7 mouse cellular contexts compared by ENCODE assay signal in the genomic region with DNA sequence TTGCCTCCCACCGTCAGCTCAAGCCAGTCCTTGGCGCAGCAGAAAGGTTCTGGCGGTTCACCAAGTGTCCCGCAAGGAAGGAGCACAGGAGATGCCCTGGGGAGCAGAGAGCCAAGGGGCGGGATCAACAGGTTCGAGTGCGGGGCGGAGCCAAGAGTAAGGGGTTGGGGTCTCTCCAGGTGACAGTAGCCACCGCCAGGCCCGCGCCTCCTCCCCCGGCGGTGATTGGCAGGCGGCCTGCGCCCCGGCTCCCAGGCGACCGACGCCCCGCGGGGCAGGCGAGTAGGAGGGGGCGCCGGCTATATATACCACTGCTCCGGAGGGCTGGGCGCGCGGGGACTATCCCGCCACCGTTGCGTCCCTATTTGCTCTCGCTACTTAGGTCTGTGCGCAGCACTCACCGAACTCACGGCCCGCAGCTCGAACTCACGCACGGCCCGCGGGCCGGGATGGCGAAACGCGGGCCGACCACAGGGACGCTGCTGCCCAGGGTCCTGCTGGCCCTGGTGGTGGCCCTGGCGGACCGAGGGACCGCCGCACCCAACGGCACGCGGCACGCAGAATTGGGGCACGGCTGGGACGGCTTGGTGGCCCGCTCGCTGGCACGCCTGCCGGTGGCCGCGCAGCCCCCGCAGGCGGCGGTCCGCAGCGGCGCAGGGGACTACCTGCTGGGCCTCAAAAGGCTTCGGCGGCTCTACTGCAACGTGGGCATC. TPM values are rescaled to one million over a fixed set of nuclear protein-coding genes. Genes with fewer than 3 reads are reported as not detected.
A peak's percentile ranks its signal among the peaks of the same experiment; 100 is the strongest.
DNase-seq lines count a peak whose midpoint lies in the region; ATAC-seq lines count a peak whose summit lies in the region.

No protein-coding gene starts in this region.

- peaks cover 66% of the 10 kb centered on the region for H3K27me3 ChIP-seq in lung, embryonic 16.5 days (ENCODE audit: control insufficient read depth, insufficient read depth, low read depth, low read length)
- peaks cover 82% of the 10 kb centered on the region for H3K27me3 ChIP-seq in forebrain, embryonic 13.5 days
- peaks cover 94% of the 10 kb centered on the region for H3K27me3 ChIP-seq in limb, embryonic 10.5 days (ENCODE audit: low read depth, poor library complexity, severe bottlenecking)
- H3K27me3 ChIP-seq in stomach, embryonic 14.5 days (ENCODE audit: control insufficient read depth, insufficient read depth, low read length): peaks cover 56% of the 10 kb centered on the region

- no peak for DNase-seq in lung, postnatal 25 days (ENCODE audit: low spot score)
- DNase-seq in limb, embryonic 10.5 days (ENCODE audit: low spot score): peak; percentile 49
- DNase-seq in right cerebral cortex, postnatal 10 days (ENCODE audit: low spot score in 2 of 2): no peak

- ATAC-seq in lung, embryonic 16.5 days (ENCODE audit: low read depth): no peak
- no peak for ATAC-seq in forebrain, embryonic 13.5 days
- no peak; the same call in 1 of the 2 replicates for ATAC-seq in stomach, embryonic 14.5 days (ENCODE audit: insufficient number of reproducible peaks, insufficient read depth, low FRiP score, low read depth)
- no peak for ATAC-seq in megakaryocyte-erythroid progenitor cell, adult 5-6 weeks (replicated peaks; ENCODE audit: low FRiP score, low TSS enrichment, poor library complexity, severe bottlenecking)

- no peaks in the 10 kb centered on the region for H3K36me3 ChIP-seq in lung, embryonic 16.5 days (ENCODE audit: control insufficient read depth, insufficient read depth, low read length)
- H3K36me3 ChIP-seq in forebrain, embryonic 13.5 days (ENCODE audit: poor library complexity, severe bottlenecking): no peaks in the 10 kb centered on the region
- no peaks in the 10 kb centered on the region for H3K36me3 ChIP-seq in limb, embryonic 10.5 days
- no peaks in the 10 kb centered on the region for H3K36me3 ChIP-seq in stomach, embryonic 14.5 days (ENCODE audit: control insufficient read depth, insufficient read depth, low read length)

- WGBS in lung, embryonic 16.5 days: under 1% methylated on average over 53 of the region's 72 CpGs
- under 1% methylated on average over 61 of the region's 72 CpGs for WGBS in forebrain, embryonic 13.5 days
- WGBS in limb, embryonic 10.5 days: under 1% methylated on average over 69 of the region's 72 CpGs
- 1% methylated on average over 70 of the region's 72 CpGs for WGBS in stomach, embryonic 14.5 days

- H3K9me3 ChIP-seq in lung, embryonic 16.5 days (ENCODE audit: control insufficient read depth, low read length): no peaks in the 10 kb centered on the region
- no peaks in the 10 kb centered on the region for H3K9me3 ChIP-seq in forebrain, embryonic 13.5 days (replicated peaks)
- no peaks in the 10 kb centered on the region for H3K9me3 ChIP-seq in limb, embryonic 10.5 days (replicated peaks)
- no peaks in the 10 kb centered on the region for H3K9me3 ChIP-seq in stomach, embryonic 14.5 days (ENCODE audit: control insufficient read depth, low read depth, low read length)

- H3K27ac ChIP-seq in lung, embryonic 16.5 days (ENCODE audit: low read length): no peak overlapping the region
- H3K27ac ChIP-seq in forebrain, embryonic 13.5 days: no peak overlapping the region
- H3K27ac ChIP-seq in limb, embryonic 10.5 days: 0 out of 2 replicates have a peak overlapping the region, but pooled peaks have one; percentile 42
- H3K27ac ChIP-seq in stomach, embryonic 14.5 days (ENCODE audit: low read length): no peak overlapping the region

- H3K4me1 ChIP-seq in lung, embryonic 16.5 days (replicated peaks; ENCODE audit: control insufficient read depth, insufficient read depth, low read length): peaks cover 9% of the 10 kb centered on the region; the same call in 1 of the 2 replicates
- H3K4me1 ChIP-seq in forebrain, embryonic 13.5 days: peaks cover 14% of the 10 kb centered on the region
- peaks cover 14% of the 10 kb centered on the region for H3K4me1 ChIP-seq in limb, embryonic 10.5 days
- 0 out of 2 replicates have a peak, but pooled peaks cover 7% of the 10 kb centered on the region for H3K4me1 ChIP-seq in stomach, embryonic 14.5 days (ENCODE audit: control insufficient read depth, insufficient read depth, low read length)

- no peak overlapping the region for H3K9ac ChIP-seq in lung, embryonic 16.5 days (ENCODE audit: low read length)
- no peak overlapping the region for H3K9ac ChIP-seq in forebrain, embryonic 13.5 days
- no peak overlapping the region for H3K9ac ChIP-seq in stomach, embryonic 14.5 days (replicated peaks; ENCODE audit: low read depth, low read length)

- peak overlapping the region; percentile 32 for H3K4me3 ChIP-seq in lung, embryonic 16.5 days (ENCODE audit: low read length)
- H3K4me3 ChIP-seq in forebrain, embryonic 13.5 days: peak overlapping the region; percentile 25
- H3K4me3 ChIP-seq in limb, embryonic 10.5 days: peak overlapping the region; percentile 37
- peak overlapping the region; percentile 15 for H3K4me3 ChIP-seq in stomach, embryonic 14.5 days (ENCODE audit: low read depth, low read length)

- peak overlapping the region; percentile 41 for H3K4me2 ChIP-seq in lung, embryonic 16.5 days (ENCODE audit: low read depth, low read length)
- H3K4me2 ChIP-seq in forebrain, embryonic 13.5 days: peak overlapping the region; percentile 47
- H3K4me2 ChIP-seq in stomach, embryonic 14.5 days (replicated peaks; ENCODE audit: low read depth, low read length): peak overlapping the region; percentile 23

RNA-seq across cellular contexts. Expression of gene Fgf4, which starts 14.0 kb away (rescaled TPM):
- polyA plus RNA-seq in lung, embryonic 16.5 days (2015; fragmentation: Nextera tagmentation; extraction: Ambion mirVana): not detected in 2 replicates
- not detected in 2 replicates for polyA plus RNA-seq in forebrain, embryonic 13.5 days (2015; fragmentation: Nextera tagmentation; extraction: Ambion mirVana)
- 1.5 and 3.2 TPM in 2 replicates for polyA plus RNA-seq in limb, embryonic 10.5 days (2016; fragmentation: Nextera tagmentation; extraction: Ambion mirVana)
- not detected in 2 replicates for polyA plus RNA-seq in stomach, embryonic 14.5 days (2014; fragmentation: Nextera tagmentation; extraction: Ambion mirVana)
- not detected in 2 replicates for total RNA-seq in megakaryocyte-erythroid progenitor cell, adult 5-6 weeks (2014; fragmentation: Nextera tagmentation)
- not detected in 2 replicates for total RNA-seq in megakaryocyte-erythroid progenitor cell, adult 5-6 weeks (2017)

RNA-seq across cellular contexts. Expression of gene Fgf3, which starts 23.3 kb away (rescaled TPM):
- polyA plus RNA-seq in lung, embryonic 16.5 days (2015; fragmentation: Nextera tagmentation; extraction: Ambion mirVana): not detected in 2 replicates
- polyA plus RNA-seq in forebrain, embryonic 13.5 days (2015; fragmentation: Nextera tagmentation; extraction: Ambion mirVana): 2.0 and 2.3 TPM in 2 replicates
- polyA plus RNA-seq in limb, embryonic 10.5 days (2016; fragmentation: Nextera tagmentation; extraction: Ambion mirVana): 0.41 and 0.46 TPM in 2 replicates
- not detected in 2 replicates for polyA plus RNA-seq in stomach, embryonic 14.5 days (2014; fragmentation: Nextera tagmentation; extraction: Ambion mirVana)
- 3.3 TPM in 1 of 2 replicates, not detected in the other for total RNA-seq in megakaryocyte-erythroid progenitor cell, adult 5-6 weeks (2014; fragmentation: Nextera tagmentation)
- 0.52 and 1.8 TPM in 2 replicates for total RNA-seq in megakaryocyte-erythroid progenitor cell, adult 5-6 weeks (2017)

RNA-seq across cellular contexts. Expression of gene Fgf15, which starts 35.1 kb away (rescaled TPM):
- not detected in 2 replicates for polyA plus RNA-seq in lung, embryonic 16.5 days (2015; fragmentation: Nextera tagmentation; extraction: Ambion mirVana)
- 48.2 and 63.2 TPM in 2 replicates for polyA plus RNA-seq in forebrain, embryonic 13.5 days (2015; fragmentation: Nextera tagmentation; extraction: Ambion mirVana)
- 0.35 and 0.70 TPM in 2 replicates for polyA plus RNA-seq in limb, embryonic 10.5 days (2016; fragmentation: Nextera tagmentation; extraction: Ambion mirVana)
- not detected in 2 replicates for polyA plus RNA-seq in stomach, embryonic 14.5 days (2014; fragmentation: Nextera tagmentation; extraction: Ambion mirVana)
- not detected in 2 replicates for total RNA-seq in megakaryocyte-erythroid progenitor cell, adult 5-6 weeks (2014; fragmentation: Nextera tagmentation)
- 0.52 and 0.88 TPM in 2 replicates for total RNA-seq in megakaryocyte-erythroid progenitor cell, adult 5-6 weeks (2017)

RNA-seq across cellular contexts. Expression of gene LTO1, which starts 53.7 kb away (rescaled TPM):
- 28.2 and 29.1 TPM in 2 replicates for polyA plus RNA-seq in lung, embryonic 16.5 days (2015; fragmentation: Nextera tagmentation; extraction: Ambion mirVana)
- 36.1 and 45.6 TPM in 2 replicates for polyA plus RNA-seq in forebrain, embryonic 13.5 days (2015; fragmentation: Nextera tagmentation; extraction: Ambion mirVana)
- 23.4 and 27.2 TPM in 2 replicates for polyA plus RNA-seq in limb, embryonic 10.5 days (2016; fragmentation: Nextera tagmentation; extraction: Ambion mirVana)
- polyA plus RNA-seq in stomach, embryonic 14.5 days (2014; fragmentation: Nextera tagmentation; extraction: Ambion mirVana): 23.7 and 25.8 TPM in 2 replicates
- 21.0 and 40.2 TPM in 2 replicates for total RNA-seq in megakaryocyte-erythroid progenitor cell, adult 5-6 weeks (2014; fragmentation: Nextera tagmentation)
- total RNA-seq in megakaryocyte-erythroid progenitor cell, adult 5-6 weeks (2017): 27.1 and 30.4 TPM in 2 replicates

Comparison
In these comparisons a context has a peak if more than half of its experiments do, and no peak if none do; other contexts are left out.
1. RNA of gene Fgf15, which starts 35.1 kb away (polyA plus RNA-seq): 48.2 to 63.2 TPM in forebrain, embryonic 13.5 days; 0.35 to 0.70 TPM in limb, embryonic 10.5 days, not detected in lung, embryonic 16.5 days and not detected in stomach, embryonic 14.5 days; every median in the first group is over 10 times any median in the second.
2. Peak in every context shown above with its lines, with median percentiles within 50 percentile points of each other: H3K4me2 ChIP-seq and H3K4me3 ChIP-seq.